Mouse (Mus musculus) stomach, embryonic 14.5 days (tissue): Measurements from ENCODE around the gene T. TPM values are rescaled to one million over a fixed set of nuclear protein-coding genes. Genes with fewer than 3 reads are reported as not detected.
"Not testable (repeated sequence)": the region's sequence is repeated elsewhere in the genome, so short reads cannot be mapped to it uniquely, and the experiment has no call there.

ENCODE experiments used
- ATAC-seq: fragments of 200-750 bp; cut with Nextera tagmentation; 2 replicates; pipeline ENCODE4 v1.8.0; 2017; ENCODE audit warnings: low read depth, moderate TSS enrichment; ENCODE audit not compliant: insufficient number of reproducible peaks, insufficient read depth, low FRiP score
- H3K27ac ChIP-seq: fragments of 300-500 bp; sonication (generic); 2 replicates; pipeline ENCODE4 v1.5.1; 2014; ENCODE audit warnings: mild to moderate bottlenecking, low read length, moderate library complexity, mixed read lengths
- H3K27me3 ChIP-seq: fragments of 300-500 bp; sonication (generic); 2 replicates; pipeline ENCODE4 v1.6.1; 2014; ENCODE audit warnings: low read length, control low read depth, mixed read lengths; ENCODE audit not compliant: control insufficient read depth, insufficient read depth
- H3K36me3 ChIP-seq: fragments of 300-500 bp; sonication (generic); 2 replicates; pipeline ENCODE4 v1.6.1; 2014; ENCODE audit warnings: mild to moderate bottlenecking, control low read depth, low read length, moderate library complexity, mixed read lengths; ENCODE audit not compliant: control insufficient read depth, insufficient read depth
- H3K4me1 ChIP-seq: fragments of 300-500 bp; sonication (generic); 2 replicates; pipeline ENCODE4 v1.6.1; 2014; ENCODE audit warnings: low read length, control low read depth, mixed read lengths; ENCODE audit not compliant: control insufficient read depth, insufficient read depth
- H3K4me2 ChIP-seq: fragments of 300-500 bp; sonication (generic); replicated peaks from 2 replicates; pipeline ENCODE4 v1.6.1; 2014; ENCODE audit warnings: low read depth, low read length, control low read depth
- H3K4me3 ChIP-seq: fragments of 300-500 bp; sonication (generic); 2 replicates; pipeline ENCODE4 v1.5.1; 2014; ENCODE audit warnings: low read depth, low read length, control low read depth
- H3K9ac ChIP-seq: fragments of 300-500 bp; sonication (generic); replicated peaks from 2 replicates; pipeline ENCODE4 v1.6.1; 2014; ENCODE audit warnings: low read depth, mild to moderate bottlenecking, control low read depth, low read length, moderate library complexity, mixed read lengths
- H3K9me3 ChIP-seq: fragments of 300-500 bp; sonication (generic); 2 replicates; pipeline ENCODE4 v1.6.1; 2016; ENCODE audit warnings: low read depth, low read length, control low read depth; ENCODE audit not compliant: control insufficient read depth
- WGBS: fragments of 180-500 bp; shearing (Covaris S2); extraction: QIAGEN DNeasy Blood & Tissue Kit; methylation state at CpG from one replicate; pipeline ENCODE4 v1.1.7; 2014; 5-methylcytosine and 5-hydroxymethylcytosine counted together
- polyA plus RNA-seq: library from polyadenylated mRNA; unstranded; fragments of >200 nt; fragmentation: Nextera tagmentation; extraction: Ambion mirVana; gene quantifications from 2 replicates; pipeline ENCODE4 v1.2.1, GENCODE M21; 2014

Gene T
- polyA plus RNA-seq, 1 experiment from 2014 or later, result 0.87 TPM

DNA sequence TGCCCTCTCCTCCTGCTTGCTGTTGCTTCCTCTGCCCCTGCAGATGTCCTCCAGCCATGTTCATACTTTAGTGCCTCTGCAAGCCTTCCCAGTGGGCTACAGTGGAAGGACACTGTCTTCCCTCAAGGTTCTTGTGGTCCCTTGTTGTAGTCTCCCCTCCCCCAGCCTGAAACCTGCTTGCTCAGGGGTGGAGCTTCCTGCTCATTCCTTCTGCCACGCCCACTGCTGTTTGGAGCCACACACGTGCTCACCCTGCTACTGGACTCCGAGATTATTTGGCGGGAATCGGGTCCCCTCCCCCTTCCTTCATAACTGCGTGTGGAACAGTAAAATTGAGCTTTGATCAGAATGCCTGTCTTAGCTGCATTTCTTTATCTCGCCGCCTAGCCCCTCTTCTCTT, 30.3 kb upstream of the T start:
- H3K27ac ChIP-seq, ATAC-seq, H3K9ac ChIP-seq, H3K9me3 ChIP-seq, H3K4me3 ChIP-seq, H3K27me3 ChIP-seq, H3K36me3 ChIP-seq, H3K4me2 ChIP-seq, H3K4me1 ChIP-seq: not testable (repeated sequence)
- 58% methylated on average over 8 of the region's 8 CpGs for WGBS

DNA sequence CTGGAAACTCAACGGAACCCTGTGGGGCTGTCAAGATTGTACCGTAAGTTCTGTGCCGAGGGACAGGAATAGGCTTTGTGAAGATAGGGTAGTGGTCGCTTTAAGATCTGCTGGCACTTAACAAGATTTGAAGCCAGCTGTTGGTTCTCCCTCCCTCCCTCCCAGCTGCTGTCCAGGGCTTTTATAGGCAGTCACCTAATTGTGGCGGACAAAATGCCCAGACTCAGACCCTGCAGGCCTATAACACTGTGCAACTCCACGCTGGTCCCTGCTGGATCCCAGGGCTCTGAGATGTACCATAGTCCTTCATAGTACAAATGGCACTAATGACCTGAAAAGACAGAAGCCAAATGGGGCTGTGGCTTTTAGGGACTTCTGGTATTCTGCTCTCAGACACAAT, 27.9 kb upstream of the T start:
- Histone ChIP-seq H3K9me3 (no peaks in the 10 kb centered on the region), H3K4me1 (no peaks in the 10 kb centered on the region), H3K27ac (no peak overlapping the region), H3K4me2 (no peak overlapping the region), H3K4me3 (no peak overlapping the region), H3K9ac (no peak overlapping the region), H3K36me3 (no peaks in the 10 kb centered on the region), H3K27me3 (no peaks in the 10 kb centered on the region)
- ATAC-seq, result no peak
- WGBS, result 53% methylated on average over 6 of the region's 6 CpGs

DNA sequence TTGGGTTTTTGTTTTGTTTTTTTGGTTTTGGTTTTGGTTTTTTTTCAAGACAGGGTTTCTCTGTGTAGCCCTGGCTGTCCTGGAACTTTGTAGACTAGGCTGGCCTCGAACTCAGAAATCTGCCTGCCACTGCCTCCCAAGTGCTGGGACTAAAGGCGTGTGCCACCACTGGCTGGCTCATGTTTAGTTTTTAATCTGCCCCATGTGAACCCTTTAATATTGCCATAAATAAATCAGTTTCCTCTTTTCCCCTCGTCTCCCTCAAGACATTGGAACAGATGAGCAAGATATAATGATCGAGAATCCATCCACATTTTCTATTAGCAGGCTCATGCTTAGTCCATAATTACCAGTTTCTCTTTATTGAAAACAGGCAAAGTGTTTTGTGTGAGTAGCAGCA, 26.2 kb upstream of the T start:
- not testable (repeated sequence) for H3K9ac ChIP-seq, H3K36me3 ChIP-seq, H3K4me1 ChIP-seq, H3K27me3 ChIP-seq, H3K9me3 ChIP-seq, H3K4me2 ChIP-seq, ATAC-seq, H3K4me3 ChIP-seq, H3K27ac ChIP-seq
- WGBS, result 64% methylated on average over 4 of the region's 4 CpGs

DNA sequence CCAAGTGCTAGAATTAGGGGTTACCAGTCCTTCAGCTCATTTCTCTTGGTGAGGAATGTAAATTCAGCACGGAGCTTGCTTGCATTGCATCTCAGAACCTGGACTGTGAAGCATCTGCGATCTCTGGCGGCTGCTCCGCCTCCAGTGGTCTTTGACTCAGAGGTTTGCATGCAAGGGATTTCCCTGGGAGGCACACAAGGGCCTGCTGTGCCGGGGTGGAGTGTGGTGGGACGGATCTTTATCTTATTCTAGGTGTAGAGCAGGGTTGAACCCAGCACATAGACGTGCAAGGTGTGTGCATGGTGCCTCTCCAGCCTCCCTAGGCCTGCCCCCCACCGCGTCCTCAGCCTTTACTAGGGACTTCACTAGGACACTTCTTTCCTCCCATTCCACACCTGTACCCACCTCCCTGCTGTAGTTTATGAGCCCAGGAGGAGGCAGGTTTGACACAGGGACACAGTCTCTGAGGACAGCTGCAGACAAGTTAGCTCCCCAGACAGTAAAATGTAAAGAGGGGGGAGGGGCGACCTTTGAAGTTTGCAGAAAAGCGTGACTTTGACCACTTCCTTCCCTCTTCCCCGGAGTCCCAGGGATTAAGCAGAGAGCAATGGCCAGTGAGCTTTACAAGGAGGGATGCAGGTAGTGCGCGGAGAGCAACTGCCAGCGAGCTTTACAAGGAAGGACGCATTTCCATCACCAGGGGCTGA, 25.5 kb upstream of the T start:
- Histone ChIP-seq H3K4me1 (no peaks in the 10 kb centered on the region), H3K9ac (no peak overlapping the region), H3K4me3 (no peak overlapping the region), H3K36me3 (no peaks in the 10 kb centered on the region), H3K9me3 (no peaks in the 10 kb centered on the region), H3K4me2 (no peak overlapping the region), H3K27me3 (no peaks in the 10 kb centered on the region), H3K27ac (no peak overlapping the region)
- no peak for ATAC-seq
- 5% methylated on average over 16 of the region's 16 CpGs for WGBS

DNA sequence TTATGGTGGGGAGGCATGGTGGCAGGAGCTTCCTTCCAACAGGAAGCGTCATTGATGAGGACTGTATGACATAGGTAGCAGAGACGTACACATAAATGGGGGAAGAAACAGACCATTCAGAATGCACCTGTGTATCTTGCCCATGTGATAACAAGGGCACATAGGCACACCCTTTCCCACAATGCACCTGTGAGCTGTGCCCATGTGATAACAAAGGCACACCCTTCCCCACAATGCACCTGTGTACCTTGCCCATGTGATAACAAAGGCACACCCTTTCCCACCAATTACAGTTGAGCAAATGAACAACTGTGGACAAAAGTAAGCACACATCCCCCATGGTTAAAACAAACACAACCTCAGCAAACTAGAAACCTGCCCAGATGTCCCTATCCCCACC, 23.9 kb upstream of the T start:
- H3K4me1 ChIP-seq, result no peaks in the 10 kb centered on the region
- no peak overlapping the region for H3K4me3 ChIP-seq
- WGBS, result 87% methylated on average over 2 of the region's 2 CpGs
- H3K36me3 ChIP-seq, result no peaks in the 10 kb centered on the region
- no peaks in the 10 kb centered on the region for H3K27me3 ChIP-seq
- ATAC-seq, result 0 out of 2 replicates have a peak, but pooled peaks have one; percentile 12
- H3K9ac ChIP-seq, result no peak overlapping the region
- no peak overlapping the region for H3K27ac ChIP-seq
- H3K9me3 ChIP-seq, result no peaks in the 10 kb centered on the region
- no peak overlapping the region for H3K4me2 ChIP-seq

DNA sequence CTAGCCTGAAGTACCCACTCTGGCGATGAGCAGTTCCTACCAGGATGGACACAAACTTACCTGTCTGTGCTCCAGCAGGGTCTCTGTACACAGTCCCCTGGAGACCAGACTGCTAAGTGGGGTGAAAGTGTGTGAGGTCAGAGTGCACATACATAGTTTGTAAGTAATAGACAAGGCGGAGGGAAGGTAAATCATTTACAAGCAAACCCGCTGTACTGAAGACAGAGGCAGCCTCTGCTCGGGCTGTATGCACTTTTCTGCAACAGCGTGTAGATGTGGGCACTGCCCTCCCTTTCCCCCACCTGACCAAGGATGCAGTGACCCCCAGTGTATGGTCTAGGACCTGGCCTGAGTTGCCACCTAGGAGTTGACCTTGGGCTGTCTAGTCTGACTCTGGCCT, 20.6 kb upstream of the T start:
- no peak overlapping the region for H3K4me2 ChIP-seq
- no peaks in the 10 kb centered on the region for H3K27me3 ChIP-seq
- 0 out of 2 replicates have a peak, but pooled peaks cover 6% of the 10 kb centered on the region for H3K4me1 ChIP-seq
- no peak overlapping the region for H3K9ac ChIP-seq
- no peaks in the 10 kb centered on the region for H3K9me3 ChIP-seq
- H3K36me3 ChIP-seq, result no peaks in the 10 kb centered on the region
- ATAC-seq, result no peak
- H3K27ac ChIP-seq, result no peak overlapping the region
- 51% methylated on average over 5 of the region's 5 CpGs for WGBS
- H3K4me3 ChIP-seq, result no peak overlapping the region

DNA sequence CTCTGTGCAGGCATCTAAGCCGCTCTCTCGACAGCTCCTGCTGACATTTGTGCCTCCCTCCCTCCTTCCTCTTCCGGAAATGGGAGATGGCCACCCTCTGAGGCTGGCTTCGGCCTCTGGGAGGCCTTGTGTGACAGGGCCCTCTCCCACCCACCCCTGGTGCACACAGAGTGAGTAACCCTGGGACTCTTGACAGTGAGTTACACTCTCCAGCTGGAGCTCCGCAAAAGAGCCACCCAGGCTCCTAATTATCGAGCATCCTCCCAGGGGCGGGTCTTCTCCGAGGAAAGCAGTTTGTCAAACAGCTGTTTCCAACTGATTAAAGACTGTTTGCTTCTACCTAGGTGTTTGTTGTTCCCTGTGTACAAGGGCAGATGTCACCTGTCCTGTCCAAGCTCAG, 18.7 kb upstream of the T start:
- Histone ChIP-seq H3K4me1 (0 out of 2 replicates have a peak, but pooled peaks cover 6% of the 10 kb centered on the region), H3K27ac (no peak overlapping the region), H3K4me3 (no peak overlapping the region), H3K4me2 (no peak overlapping the region), H3K27me3 (no peaks in the 10 kb centered on the region), H3K36me3 (no peaks in the 10 kb centered on the region), H3K9ac (no peak overlapping the region), H3K9me3 (no peaks in the 10 kb centered on the region)
- no peak for ATAC-seq
- WGBS, result 13% methylated on average over 8 of the region's 8 CpGs

DNA sequence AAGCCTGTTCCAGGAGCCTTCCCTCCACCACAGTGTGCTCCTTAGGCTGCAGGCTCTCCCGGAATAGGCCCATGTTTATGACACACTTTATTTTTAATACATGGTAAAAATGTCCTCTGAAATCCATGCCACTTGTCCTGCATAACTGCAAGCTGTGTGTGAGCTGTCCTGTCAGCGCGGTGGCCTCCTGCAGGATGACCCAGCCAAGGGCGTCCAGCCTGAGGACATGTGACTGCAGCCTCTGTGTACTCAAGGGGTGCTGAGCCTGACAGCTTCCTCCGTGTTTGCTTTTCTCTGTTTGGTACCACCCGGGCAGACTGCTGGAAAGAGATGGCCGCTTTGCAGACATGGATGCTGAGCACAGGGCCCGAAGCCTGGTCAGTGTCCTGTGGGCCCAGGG, 17.4 kb upstream of the T start:
- no peaks in the 10 kb centered on the region for H3K9me3 ChIP-seq
- no peak overlapping the region for H3K27ac ChIP-seq
- no peak overlapping the region for H3K9ac ChIP-seq
- H3K36me3 ChIP-seq, result no peaks in the 10 kb centered on the region
- no peak overlapping the region for H3K4me2 ChIP-seq
- 0 out of 2 replicates have a peak, but pooled peaks cover 6% of the 10 kb centered on the region for H3K4me1 ChIP-seq
- 56% methylated on average over 8 of the region's 8 CpGs for WGBS
- H3K4me3 ChIP-seq, result no peak overlapping the region
- no peaks in the 10 kb centered on the region for H3K27me3 ChIP-seq
- no peak for ATAC-seq

DNA sequence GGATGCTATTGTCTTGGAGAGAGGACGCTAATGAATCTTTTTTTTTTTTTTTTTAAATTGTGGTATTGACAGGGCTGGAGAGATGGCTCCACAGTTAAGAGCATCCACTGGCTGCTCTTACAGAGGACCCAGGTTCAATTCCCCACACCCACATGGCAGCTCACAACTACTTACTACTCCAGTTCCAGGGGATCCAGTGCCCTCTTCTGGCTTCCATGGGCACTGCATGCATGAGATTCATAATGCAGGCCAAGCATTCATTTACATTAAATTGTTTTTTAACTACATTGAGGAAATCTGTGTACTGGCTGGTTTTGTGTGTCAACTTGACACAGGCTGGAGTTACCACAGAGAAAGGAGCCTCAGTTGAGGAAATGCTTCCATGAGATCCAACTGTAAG, 13.5 kb upstream of the T start:
- WGBS, result 78% methylated on average over 1 of the region's 1 CpGs
- Histone ChIP-seq H3K4me3 (no peak overlapping the region), H3K27ac (no peak overlapping the region), H3K27me3 (no peaks in the 10 kb centered on the region), H3K36me3 (no peaks in the 10 kb centered on the region), H3K9me3 (no peaks in the 10 kb centered on the region), H3K4me2 (no peak overlapping the region), H3K4me1 (0 out of 2 replicates have a peak, but pooled peaks cover 2% of the 10 kb centered on the region), H3K9ac (no peak overlapping the region)
- ATAC-seq, result no peak
